Mouse (Mus musculus) embryonic stem cell, embryonic (primary cell): ENCODE data around the gene Fam124b.

Experiments
- CTCF ChIA-PET, 4 experiments: fragments of 300-600 bp in 2 of 4; fragments of 350-600 bp in 2 of 4; sonication (Branson Sonifier 250); formaldehyde crosslinking; loops; one replicate each; lab custom pipeline; 2022; ENCODE audit warnings: inconsistent platforms in 2 of 4; lab: Charles Lee
- POLR2A ChIA-PET, 4 experiments: fragments of 300-600 bp in 2 of 4; fragments of 350-600 bp in 2 of 4; sonication (Branson Sonifier 250); formaldehyde crosslinking; loops; one replicate each; lab custom pipeline; 2022; ENCODE audit warnings: antibody characterized with exemption in 4 of 4, inconsistent platforms in 1 of 4; lab: Charles Lee

Fam124b gene

GRCm38 (mm10) chr1:80192837-80193236 lies 25.4 kb downstream of the Fam124b start:
- POLR2A ChIA-PET, result interaction anchor here in 1 of 4 experiments (0.7 kb wide), 1 partner anchor 158 kb away, joined by 3 read pairs; no protein-coding TSS in a partner anchor
- CTCF ChIA-PET, result no interaction called here

GRCm38 (mm10) chr1:80181414-80181805 lies 36.9 kb downstream of the Fam124b start:
- CTCF ChIA-PET, result interaction anchor here (0.5 to 2.5 kb wide), 25 partner anchors 12 to 1120 kb away, joined by 3 to 26 read pairs (median 5); partner anchors contain the start of gene Fam124b (in 1 of the 4)
- POLR2A ChIA-PET, result interaction anchor here in 1 of 4 experiments (0.7 kb wide), 1 partner anchor 54 kb away, joined by 3 read pairs; no protein-coding TSS in a partner anchor

GRCm38 (mm10) chr1:80180767-80181413 lies 37.4 kb downstream of the Fam124b start:
- ChIA-PET CTCF (interaction anchor here (0.5 to 2.5 kb wide), 32 partner anchors 10 to 1121 kb away, joined by 3 to 26 read pairs (median 4); partner anchors contain the start of gene Fam124b (in 1 of the 4)), POLR2A (interaction anchor here in 1 of 4 experiments (0.7 kb wide), 1 partner anchor 54 kb away, joined by 3 read pairs; no protein-coding TSS in a partner anchor)

GRCm38 (mm10) chr1:80180128-80180527 lies 38.1 kb downstream of the Fam124b start:
- ChIA-PET POLR2A (interaction anchor here in 1 of 4 experiments (1.2 kb wide), 1 partner anchor 130 kb away, joined by 3 read pairs; no protein-coding TSS in a partner anchor), CTCF (interaction anchor here (0.6 to 2.5 kb wide), 27 partner anchors 10 to 1121 kb away, joined by 3 to 26 read pairs (median 4); partner anchors contain the start of gene Fam124b (in 1 of the 4))

- CTCF ChIA-PET, result interaction anchor here in 3 of 4 experiments (0.6 to 0.8 kb wide), 5 partner anchors 51 to 389 kb away, joined by 3 to 5 read pairs (median 3); no protein-coding TSS in a partner anchor
- POLR2A ChIA-PET, result interaction anchor here in 1 of 4 experiments (1.1 kb wide), 1 partner anchor 416 kb away, joined by 3 read pairs; no protein-coding TSS in a partner anchor
These were observed 40.5 kb downstream of the Fam124b start for GRCm38 (mm10) chr1:80177651-80178382.

GRCm38 (mm10) chr1:80167706-80168105 lies 50.6 kb downstream of the Fam124b start:
- CTCF ChIA-PET, result interaction anchor here in 1 of 4 experiments (0.5 kb wide), 1 partner anchor 79 kb away, joined by 7 read pairs; no protein-coding TSS in a partner anchor
- POLR2A ChIA-PET, result no interaction called here

- ChIA-PET CTCF (no interaction called here), POLR2A (no interaction called here)
These were observed 51.7 kb downstream of the Fam124b start for GRCm38 (mm10) chr1:80166577-80166976.

- POLR2A ChIA-PET, result no interaction called here
- CTCF ChIA-PET, result no interaction called here
These were observed 52.9 kb downstream of the Fam124b start for GRCm38 (mm10) chr1:80165391-80165790.

GRCm38 (mm10) chr1:80162943-80163342 lies 55.3 kb downstream of the Fam124b start:
- CTCF ChIA-PET, result no interaction called here
- POLR2A ChIA-PET, result no interaction called here

GRCm38 (mm10) chr1:80159586-80159985 lies 58.7 kb downstream of the Fam124b start:
- ChIA-PET CTCF (interaction anchor here in 1 of 4 experiments (0.5 kb wide), 1 partner anchor 476 kb away, joined by 10 read pairs; no protein-coding TSS in a partner anchor), POLR2A (interaction anchor here in 1 of 4 experiments (0.6 kb wide), 1 partner anchor 324 kb away, joined by 4 read pairs; no protein-coding TSS in a partner anchor)

- POLR2A ChIA-PET, result no interaction called here
- CTCF ChIA-PET, result interaction anchor here in 1 of 4 experiments (0.6 kb wide), 1 partner anchor 24 kb away, joined by 3 read pairs; no protein-coding TSS in a partner anchor
These were observed 63.4 kb downstream of the Fam124b start for GRCm38 (mm10) chr1:80154902-80155301.

GRCm38 (mm10) chr1:80153125-80153716 lies 65.1 kb downstream of the Fam124b start:
- CTCF ChIA-PET, result interaction anchor here in 1 of 4 experiments (0.6 kb wide), 1 partner anchor 188 kb away, joined by 3 read pairs; no protein-coding TSS in a partner anchor
- POLR2A ChIA-PET, result no interaction called here

- POLR2A ChIA-PET, result interaction anchor here in 1 of 4 experiments (0.6 kb wide), 1 partner anchor 1483 kb away, joined by 4 read pairs; no protein-coding TSS in a partner anchor
- CTCF ChIA-PET, result interaction anchor here in 1 of 4 experiments (0.6 kb wide), 1 partner anchor 30 kb away, joined by 5 read pairs; no protein-coding TSS in a partner anchor
These were observed 67.6 kb downstream of the Fam124b start for GRCm38 (mm10) chr1:80150681-80151080.
